Mouse (Mus musculus) adrenal gland, adult 18-20 months (tissue): ENCODE data around the gene Nrp1. TPM values are rescaled to one million over a fixed set of nuclear protein-coding genes. Genes with fewer than 3 reads are reported as not detected.

Experiments used
- DNase-seq, 2 experiments: peaks; one replicate each; pipeline ENCODE4 v3.0.0; 2021 to 2022; ENCODE audit warnings: low spot score in 2 of 2
- total RNA-seq, 2 experiments: library from RNA; stranded (reverse); gene quantifications; 1 replicate in 1 of 2; 2 replicates in 1 of 2; pipeline ENCODE4 v1.2.3; 2021

Nrp1 gene
- total RNA-seq, 2 experiments from 2014 or later = 72.6 to 94.3 TPM

GRCm38 (mm10) chr8:128491126-128492067 is 133.0 kb downstream of the Nrp1 start:
- peak in 1 of 2 experiments; percentile 64 for DNase-seq

GRCm38 (mm10) chr8:128493801-128494200 is 135.4 kb downstream of the Nrp1 start:
- DNase-seq = no peak

- no peak for DNase-seq
Observed at GRCm38 (mm10) chr8:128498836-128499235, 140.4 kb downstream of the Nrp1 start.

GRCm38 (mm10) chr8:128504136-128504829 is 145.9 kb downstream of the Nrp1 start:
- DNase-seq = no peak

GRCm38 (mm10) chr8:128505866-128506265 is 147.5 kb downstream of the Nrp1 start:
- DNase-seq = no peak

- no peak for DNase-seq
Observed at GRCm38 (mm10) chr8:128508723-128509122, 150.3 kb downstream of the Nrp1 start.

- no peak for DNase-seq
Observed at GRCm38 (mm10) chr8:128511021-128511420, 152.6 kb downstream of the Nrp1 start.

- no peak for DNase-seq
Observed at GRCm38 (mm10) chr8:128511732-128512131, 153.3 kb downstream of the Nrp1 start.

- no peak for DNase-seq
Observed at GRCm38 (mm10) chr8:128516846-128517446, 158.5 kb downstream of the Nrp1 start.

GRCm38 (mm10) chr8:128517546-128518102 is 159.2 kb downstream of the Nrp1 start:
- DNase-seq = no peak

- DNase-seq = no peak
Observed at GRCm38 (mm10) chr8:128519366-128519765, 161.0 kb downstream of the Nrp1 start.

- no peak for DNase-seq
Observed at GRCm38 (mm10) chr8:128523825-128524224, 165.4 kb downstream of the Nrp1 start.

- no peak for DNase-seq
Observed at GRCm38 (mm10) chr8:128525912-128526311, 167.5 kb downstream of the Nrp1 start.

GRCm38 (mm10) chr8:128528591-128529383 is 170.4 kb downstream of the Nrp1 start:
- no peak for DNase-seq

GRCm38 (mm10) chr8:128534442-128534871 is 176.1 kb downstream of the Nrp1 start:
- no peak for DNase-seq

- DNase-seq = no peak
Observed at GRCm38 (mm10) chr8:128535685-128536084, 177.3 kb downstream of the Nrp1 start.

- DNase-seq = no peak
Observed at GRCm38 (mm10) chr8:128538378-128538777, 180.0 kb downstream of the Nrp1 start.

- no peak for DNase-seq
Observed at GRCm38 (mm10) chr8:128541355-128542090, 183.1 kb downstream of the Nrp1 start.

- no peak for DNase-seq
Observed at GRCm38 (mm10) chr8:128544128-128544846, 185.9 kb downstream of the Nrp1 start.
